ENCODE assay signal across 8 mouse cellular contexts in the genomic region with DNA sequence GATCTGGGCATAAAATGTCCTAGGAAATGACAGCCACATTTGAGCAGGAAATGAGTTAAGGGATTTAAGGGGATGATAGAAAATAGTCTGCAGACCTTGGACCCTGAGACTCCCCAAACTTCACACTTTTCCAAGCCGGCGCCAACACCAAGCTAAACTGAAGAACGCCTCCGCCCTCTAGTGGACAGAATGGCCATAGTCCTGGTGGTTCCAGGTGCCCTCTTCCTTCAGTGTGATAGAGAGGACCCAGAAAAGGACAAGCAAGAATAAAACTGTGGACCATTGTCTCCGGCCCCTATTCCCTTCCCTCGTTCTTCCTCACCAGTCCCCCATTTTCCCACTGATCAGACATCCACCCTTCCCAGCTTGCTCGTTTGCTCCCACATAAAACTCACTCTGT.
DNase-seq lines count a peak whose midpoint lies in the region; ATAC-seq and TF ChIP-seq lines count a peak whose summit lies in the region.

No protein-coding gene starts in this region.

- no peaks in the 10 kb centered on the region for H3K4me1 ChIP-seq in forebrain, postnatal 0 days (ENCODE audit: insufficient read depth)
- H3K4me1 ChIP-seq in hindbrain, embryonic 13.5 days (replicated peaks): peaks cover 6% of the 10 kb centered on the region
- H3K4me1 ChIP-seq in lung, embryonic 16.5 days (replicated peaks; ENCODE audit: control insufficient read depth, insufficient read depth, low read length): peaks cover 15% of the 10 kb centered on the region

- peak; percentile 6 for DNase-seq in T-cell, adult 2 months (ENCODE audit: low spot score)
- DNase-seq in cerebellum, adult 8-10 months: peak; percentile 65
- DNase-seq in forebrain, postnatal 0 days: peak; percentile 92
- DNase-seq in layer of hippocampus, adult 9-11 months: peak; percentile 43
- peak; percentile 65 for DNase-seq in ovary, postnatal 36 days (ENCODE audit: low spot score)
- peak; percentile 39 for DNase-seq in yolk sac, embryonic 10.5 days (ENCODE audit: low spot score)

- peak overlapping the region; percentile 34 for H3K4me3 ChIP-seq in forebrain, postnatal 0 days (ENCODE audit: low read depth, low read length)
- H3K4me3 ChIP-seq in hindbrain, embryonic 13.5 days: peak overlapping the region; percentile 31
- peak overlapping the region; percentile 35 for H3K4me3 ChIP-seq in lung, embryonic 16.5 days (ENCODE audit: low read length)

- H3K27ac ChIP-seq in forebrain, postnatal 0 days (ENCODE audit: low read depth, low read length): no peak overlapping the region
- 0 out of 2 replicates have a peak overlapping the region, but pooled peaks have one; percentile 23 for H3K27ac ChIP-seq in hindbrain, embryonic 13.5 days
- H3K27ac ChIP-seq in lung, embryonic 16.5 days (ENCODE audit: low read length): no peak overlapping the region

- no peaks in the 10 kb centered on the region for H3K9me3 ChIP-seq in forebrain, postnatal 0 days (ENCODE audit: low read length)
- H3K9me3 ChIP-seq in hindbrain, embryonic 13.5 days: 0 out of 2 replicates have a peak, but pooled peaks cover 9% of the 10 kb centered on the region
- H3K9me3 ChIP-seq in lung, embryonic 16.5 days (ENCODE audit: control insufficient read depth, low read length): peaks cover 11% of the 10 kb centered on the region

- 4% methylated on average over 7 of the region's 7 CpGs for WGBS in forebrain, postnatal 0 days
- WGBS in hindbrain, embryonic 13.5 days: 7% methylated on average over 7 of the region's 7 CpGs
- 3% methylated on average over 7 of the region's 7 CpGs for WGBS in lung, embryonic 16.5 days

- peak; percentile 97 for TF ChIP-seq CTCF in forebrain, postnatal 0 days (IDR thresholded peaks at IDR 0.05; ENCODE audit: low read depth)

- H3K4me2 ChIP-seq in forebrain, postnatal 0 days (ENCODE audit: low read depth): peak overlapping the region; percentile 71
- peak overlapping the region; percentile 58 for H3K4me2 ChIP-seq in hindbrain, embryonic 13.5 days
- peak overlapping the region; percentile 57 for H3K4me2 ChIP-seq in lung, embryonic 16.5 days (ENCODE audit: low read depth, low read length)

- peaks cover 2% of the 10 kb centered on the region; the same call in 1 of the 2 replicates for H3K36me3 ChIP-seq in forebrain, postnatal 0 days (ENCODE audit: insufficient read depth)
- H3K36me3 ChIP-seq in hindbrain, embryonic 13.5 days: peaks cover 2% of the 10 kb centered on the region
- H3K36me3 ChIP-seq in lung, embryonic 16.5 days (ENCODE audit: control insufficient read depth, insufficient read depth, low read length): no peaks in the 10 kb centered on the region

- H3K9ac ChIP-seq in forebrain, postnatal 0 days: peak overlapping the region; percentile 41; the same call in 1 of the 2 replicates
- peak overlapping the region; percentile 59 for H3K9ac ChIP-seq in hindbrain, embryonic 13.5 days
- H3K9ac ChIP-seq in lung, embryonic 16.5 days (ENCODE audit: low read length): no peak overlapping the region

- H3K27me3 ChIP-seq in forebrain, postnatal 0 days (ENCODE audit: insufficient read depth, low read length): no peaks in the 10 kb centered on the region
- 0 out of 2 replicates have a peak, but pooled peaks cover 5% of the 10 kb centered on the region for H3K27me3 ChIP-seq in hindbrain, embryonic 13.5 days
- no peaks in the 10 kb centered on the region for H3K27me3 ChIP-seq in lung, embryonic 16.5 days (ENCODE audit: control insufficient read depth, insufficient read depth, low read depth, low read length)

- ATAC-seq in forebrain, postnatal 0 days: peak; percentile 81
- ATAC-seq in hindbrain, embryonic 13.5 days (ENCODE audit: low FRiP score): peak; percentile 70
- peak; percentile 46; the same call in 1 of the 2 replicates for ATAC-seq in lung, embryonic 16.5 days (ENCODE audit: low read depth)

Comparison
In these comparisons a context has a peak if more than half of its experiments do, and no peak if none do; other contexts are left out.
1. DNase-seq: peak in every context shown above with its lines; median percentile 92 in forebrain, postnatal 0 days; 65 in cerebellum, adult 8-10 months; 65 in ovary, postnatal 36 days; 43 in layer of hippocampus, adult 9-11 months; 39 in yolk sac, embryonic 10.5 days; 6 in T-cell, adult 2 months.